Mouse (Mus musculus): ENCODE data around the gene Slc40a1. TPM values are rescaled to one million over a fixed set of nuclear protein-coding genes. Genes with fewer than 3 reads are reported as not detected.

Slc40a1 gene
- polyA plus RNA-seq, 1 experiment: 52.6 TPM

DNA sequence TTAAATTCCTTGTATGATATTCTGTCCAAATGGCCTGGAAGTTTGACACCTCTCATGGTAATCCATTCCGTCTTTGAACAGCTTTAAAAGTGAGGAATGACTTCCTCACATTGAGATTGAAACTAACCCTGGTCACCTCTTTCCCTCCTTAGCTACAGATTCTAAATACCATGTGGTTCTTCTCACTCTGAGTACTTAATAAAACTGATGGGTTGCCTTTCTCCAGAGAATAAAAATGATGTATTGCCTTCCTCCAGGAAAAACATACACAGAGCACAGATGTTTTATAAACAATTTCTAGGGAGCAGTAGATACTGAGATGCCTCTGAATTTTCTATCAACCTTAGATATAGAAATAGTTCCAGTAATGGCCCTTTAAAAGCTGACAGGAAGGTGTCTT, 58.3 kb downstream of the Slc40a1 start:
- no peak for TF ChIP-seq POLR2A (IDR thresholded peaks at IDR 0.05; ENCODE audit: insufficient read depth, low read length)
- no peak for TF ChIP-seq EP300 (IDR thresholded peaks at IDR 0.05; ENCODE audit: insufficient read depth, low read depth, low read length)
- no peak for TF ChIP-seq CTCF (IDR thresholded peaks at IDR 0.05; ENCODE audit: low read depth, low read length)
- H3K36me3 ChIP-seq (ENCODE audit: control insufficient read depth, insufficient read depth, low read length, poor library complexity, severe bottlenecking): no peaks in the 10 kb centered on the region
- H3K27me3 ChIP-seq (ENCODE audit: control insufficient read depth, insufficient read depth, low read length, poor library complexity, severe bottlenecking): no peaks in the 10 kb centered on the region
- no peaks in the 10 kb centered on the region for H3K4me1 ChIP-seq (ENCODE audit: control insufficient read depth, insufficient read depth, low read length)
- H3K4me3 ChIP-seq (ENCODE audit: low read depth, low read length): no peak overlapping the region
- no peak overlapping the region for H3K9ac ChIP-seq (ENCODE audit: low read depth, poor library complexity, severe bottlenecking)
- H3K27ac ChIP-seq (ENCODE audit: insufficient read depth, low read length): no peak overlapping the region
- no peaks in the 10 kb centered on the region for H3K9me3 ChIP-seq (replicated peaks; ENCODE audit: control insufficient read depth, insufficient read depth, low read length, poor library complexity, severe bottlenecking)

DNA sequence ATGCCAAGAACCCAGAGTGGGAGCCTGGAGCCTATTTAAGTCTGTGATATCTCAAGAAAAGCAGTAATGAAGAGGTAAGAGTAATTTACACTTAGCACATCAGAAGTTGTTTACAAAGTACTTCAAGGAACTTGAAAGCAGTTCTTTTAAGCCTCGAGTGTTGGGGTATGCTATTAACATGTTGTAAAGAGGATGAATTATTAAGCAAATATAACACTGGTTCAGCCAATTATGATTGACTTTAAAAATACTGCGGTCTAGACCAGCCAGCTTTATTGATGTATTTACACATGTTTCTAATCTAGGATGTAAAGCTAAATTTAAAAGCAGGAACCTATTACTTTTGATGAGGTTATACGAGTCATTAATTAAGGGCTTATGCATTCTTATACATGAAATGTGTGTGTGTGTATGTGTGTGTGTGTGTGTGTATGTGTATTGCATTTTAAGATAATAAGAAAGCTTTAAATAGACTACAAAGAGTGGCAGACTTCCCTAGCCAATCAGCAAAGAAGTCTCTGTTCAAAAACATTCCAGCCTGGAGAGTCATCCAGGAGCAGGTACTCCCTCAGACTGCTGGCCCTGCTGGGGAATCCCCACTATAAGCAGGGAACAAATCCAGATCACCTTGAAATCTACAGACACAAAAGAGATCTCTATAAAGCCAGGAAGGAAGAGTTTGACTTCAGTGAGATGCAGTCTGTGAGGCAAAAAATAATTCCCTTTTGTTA, 59.9 kb downstream of the Slc40a1 start:
- H3K9me3 ChIP-seq (replicated peaks; ENCODE audit: control insufficient read depth, insufficient read depth, low read length, poor library complexity, severe bottlenecking): no peaks in the 10 kb centered on the region
- no peaks in the 10 kb centered on the region for H3K4me1 ChIP-seq (ENCODE audit: control insufficient read depth, insufficient read depth, low read length)
- H3K4me3 ChIP-seq (ENCODE audit: low read depth, low read length): no peak overlapping the region
- no peaks in the 10 kb centered on the region for H3K36me3 ChIP-seq (ENCODE audit: control insufficient read depth, insufficient read depth, low read length, poor library complexity, severe bottlenecking)
- no peaks in the 10 kb centered on the region for H3K27me3 ChIP-seq (ENCODE audit: control insufficient read depth, insufficient read depth, low read length, poor library complexity, severe bottlenecking)
- no peak overlapping the region for H3K27ac ChIP-seq (ENCODE audit: insufficient read depth, low read length)
- H3K9ac ChIP-seq (ENCODE audit: low read depth, poor library complexity, severe bottlenecking): no peak overlapping the region
- no peak for TF ChIP-seq CTCF (IDR thresholded peaks at IDR 0.05; ENCODE audit: low read depth, low read length)
- TF ChIP-seq EP300 (IDR thresholded peaks at IDR 0.05; ENCODE audit: insufficient read depth, low read depth, low read length): no peak
- TF ChIP-seq POLR2A (IDR thresholded peaks at IDR 0.05; ENCODE audit: insufficient read depth, low read length): no peak

DNA sequence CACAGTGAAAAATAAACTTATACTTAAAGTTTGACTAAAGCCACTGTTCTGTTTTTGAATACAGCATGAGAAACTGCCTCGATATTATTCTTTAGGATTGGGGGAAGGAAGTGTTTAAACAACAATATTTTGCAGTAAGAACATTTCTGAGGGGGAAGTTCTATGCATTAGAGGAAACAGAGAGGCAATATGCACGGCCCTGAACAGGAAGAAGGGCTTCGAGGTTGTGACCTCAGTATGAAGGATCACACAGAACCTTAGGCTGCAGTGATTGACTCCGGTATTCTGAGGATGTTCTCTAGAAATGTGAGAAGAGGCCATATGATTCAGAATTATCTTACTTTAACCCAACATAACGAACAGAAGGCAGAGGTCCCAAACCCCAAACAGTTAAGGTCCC, 60.6 kb downstream of the Slc40a1 start:
- Histone ChIP-seq H3K27ac (ENCODE audit: insufficient read depth, low read length) (no peak overlapping the region), H3K4me1 (ENCODE audit: control insufficient read depth, insufficient read depth, low read length) (no peaks in the 10 kb centered on the region)

DNA sequence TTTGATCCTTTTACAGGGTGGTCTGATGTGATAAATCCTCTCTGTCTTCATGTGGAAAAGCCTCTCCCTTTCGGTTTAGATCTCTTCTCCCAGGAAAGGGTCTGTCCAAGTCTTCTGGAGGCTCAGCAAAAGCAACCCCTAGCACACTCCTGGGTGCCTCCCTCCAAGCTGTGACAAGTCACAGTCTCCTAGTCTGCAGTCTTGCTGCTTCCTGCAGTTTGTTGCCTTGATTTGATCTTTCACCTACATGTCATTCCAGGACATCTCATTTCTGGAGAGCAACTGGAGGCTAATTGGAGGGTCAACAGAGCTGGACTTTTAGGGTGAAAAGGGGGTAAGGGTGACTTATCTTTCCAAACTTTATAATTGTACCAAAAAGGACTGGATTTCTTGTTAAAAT, 61.0 kb downstream of the Slc40a1 start:
- Histone ChIP-seq H3K9me3 (replicated peaks; ENCODE audit: control insufficient read depth, insufficient read depth, low read length, poor library complexity, severe bottlenecking) (no peaks in the 10 kb centered on the region), H3K9ac (ENCODE audit: low read depth, poor library complexity, severe bottlenecking) (no peak overlapping the region), H3K4me3 (ENCODE audit: low read depth, low read length) (no peak overlapping the region), H3K27ac (ENCODE audit: insufficient read depth, low read length) (no peak overlapping the region), H3K36me3 (ENCODE audit: control insufficient read depth, insufficient read depth, low read length, poor library complexity, severe bottlenecking) (no peaks in the 10 kb centered on the region), H3K27me3 (ENCODE audit: control insufficient read depth, insufficient read depth, low read length, poor library complexity, severe bottlenecking) (no peaks in the 10 kb centered on the region), H3K4me1 (ENCODE audit: control insufficient read depth, insufficient read depth, low read length) (no peaks in the 10 kb centered on the region)
- TF ChIP-seq POLR2A (IDR thresholded peaks at IDR 0.05; ENCODE audit: insufficient read depth, low read length) (no peak), CTCF (IDR thresholded peaks at IDR 0.05; ENCODE audit: low read depth, low read length) (no peak), EP300 (IDR thresholded peaks at IDR 0.05; ENCODE audit: insufficient read depth, low read depth, low read length) (no peak)

More for the DNA sequence above, 60.6 kb downstream of the Slc40a1 start:
- Histone ChIP-seq H3K36me3 (ENCODE audit: control insufficient read depth, insufficient read depth, low read length, poor library complexity, severe bottlenecking) (no peaks in the 10 kb centered on the region), H3K27me3 (ENCODE audit: control insufficient read depth, insufficient read depth, low read length, poor library complexity, severe bottlenecking) (no peaks in the 10 kb centered on the region), H3K9ac (ENCODE audit: low read depth, poor library complexity, severe bottlenecking) (no peak overlapping the region), H3K4me3 (ENCODE audit: low read depth, low read length) (no peak overlapping the region), H3K9me3 (replicated peaks; ENCODE audit: control insufficient read depth, insufficient read depth, low read length, poor library complexity, severe bottlenecking) (no peaks in the 10 kb centered on the region)
- TF ChIP-seq CTCF (IDR thresholded peaks at IDR 0.05; ENCODE audit: low read depth, low read length) (no peak), EP300 (IDR thresholded peaks at IDR 0.05; ENCODE audit: insufficient read depth, low read depth, low read length) (no peak), POLR2A (IDR thresholded peaks at IDR 0.05; ENCODE audit: insufficient read depth, low read length) (no peak)

DNA sequence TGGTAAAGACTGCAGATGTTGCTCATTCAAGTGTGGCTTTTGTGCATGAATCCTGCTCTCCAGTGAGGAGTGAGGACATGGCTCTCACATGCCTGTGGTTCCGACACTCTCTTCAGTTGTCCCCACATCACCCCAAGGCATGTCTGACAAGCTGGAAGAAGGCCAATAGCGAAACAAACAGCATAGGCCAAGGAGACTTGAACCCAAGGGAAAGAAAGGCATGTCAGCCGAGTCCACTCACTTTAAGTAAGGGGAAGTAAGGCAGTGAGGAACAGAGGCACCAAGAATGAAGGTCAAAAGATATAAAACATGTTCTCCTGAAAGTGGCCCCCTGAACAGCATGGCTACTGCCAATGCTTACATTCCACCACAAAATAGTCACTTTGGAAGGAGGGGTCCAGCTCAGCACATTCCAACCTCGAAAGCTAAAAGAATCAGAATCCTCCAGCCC, 61.7 kb downstream of the Slc40a1 start:
- no peaks in the 10 kb centered on the region for H3K27me3 ChIP-seq (ENCODE audit: control insufficient read depth, insufficient read depth, low read length, poor library complexity, severe bottlenecking)
- H3K9me3 ChIP-seq (replicated peaks; ENCODE audit: control insufficient read depth, insufficient read depth, low read length, poor library complexity, severe bottlenecking): no peaks in the 10 kb centered on the region
- no peaks in the 10 kb centered on the region for H3K36me3 ChIP-seq (ENCODE audit: control insufficient read depth, insufficient read depth, low read length, poor library complexity, severe bottlenecking)
- H3K4me3 ChIP-seq (ENCODE audit: low read depth, low read length): no peak overlapping the region
- H3K4me1 ChIP-seq (ENCODE audit: control insufficient read depth, insufficient read depth, low read length): no peaks in the 10 kb centered on the region
- H3K9ac ChIP-seq (ENCODE audit: low read depth, poor library complexity, severe bottlenecking): no peak overlapping the region
- TF ChIP-seq POLR2A (IDR thresholded peaks at IDR 0.05; ENCODE audit: insufficient read depth, low read length) (no peak), CTCF (IDR thresholded peaks at IDR 0.05; ENCODE audit: low read depth, low read length) (no peak), EP300 (IDR thresholded peaks at IDR 0.05; ENCODE audit: insufficient read depth, low read depth, low read length) (no peak)
- no peak overlapping the region for H3K27ac ChIP-seq (ENCODE audit: insufficient read depth, low read length)

DNA sequence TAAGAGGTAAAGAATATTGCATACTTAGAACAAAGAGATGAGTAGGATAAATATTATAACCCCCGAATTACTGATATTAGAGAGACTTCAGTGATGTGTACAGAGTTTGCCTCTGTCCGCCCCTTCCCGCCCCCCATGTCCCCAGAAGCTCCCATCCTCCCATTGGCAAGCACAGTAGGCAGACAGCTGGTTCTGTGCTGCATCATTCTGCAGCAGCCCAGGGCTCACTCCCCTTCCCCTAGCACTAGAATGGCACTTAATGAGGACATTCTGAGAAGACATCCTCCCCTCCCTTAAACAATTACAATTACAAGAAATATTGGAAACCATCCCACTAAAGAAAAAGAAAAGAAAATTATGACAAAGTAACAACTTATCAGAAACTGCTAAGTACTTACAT, 62.7 kb downstream of the Slc40a1 start:
- TF ChIP-seq CTCF (IDR thresholded peaks at IDR 0.05; ENCODE audit: low read depth, low read length): no peak
- TF ChIP-seq EP300 (IDR thresholded peaks at IDR 0.05; ENCODE audit: insufficient read depth, low read depth, low read length): no peak
- no peak for TF ChIP-seq POLR2A (IDR thresholded peaks at IDR 0.05; ENCODE audit: insufficient read depth, low read length)
- Histone ChIP-seq H3K9ac (ENCODE audit: low read depth, poor library complexity, severe bottlenecking) (no peak overlapping the region), H3K4me3 (ENCODE audit: low read depth, low read length) (no peak overlapping the region), H3K9me3 (replicated peaks; ENCODE audit: control insufficient read depth, insufficient read depth, low read length, poor library complexity, severe bottlenecking) (no peaks in the 10 kb centered on the region), H3K27me3 (ENCODE audit: control insufficient read depth, insufficient read depth, low read length, poor library complexity, severe bottlenecking) (no peaks in the 10 kb centered on the region), H3K27ac (ENCODE audit: insufficient read depth, low read length) (no peak overlapping the region), H3K4me1 (ENCODE audit: control insufficient read depth, insufficient read depth, low read length) (no peaks in the 10 kb centered on the region), H3K36me3 (ENCODE audit: control insufficient read depth, insufficient read depth, low read length, poor library complexity, severe bottlenecking) (no peaks in the 10 kb centered on the region)

Data from ES-Bruce4 (cell line).